In genomic region chr10:122193343-122193742, GRCm38 (mm10) we compare ENCODE assay signal across 27 mouse cellular contexts.
DNase-seq lines count a peak whose midpoint lies in the region; ATAC-seq lines count a peak whose summit lies in the region.
"Had no signal": no experiment of that assay in that cellular context is flagged by ENCODE, and none has a peak within 500 bp of the region (broad histone marks: within the 10 kb centered on the region; RNA-seq: fewer than 3 reads in every experiment).

No protein-coding gene starts in this region.

- no peak overlapping the region for H3K4me3 ChIP-seq in heart, embryonic 11.5 days (ENCODE audit: low read depth, low read length)
- H3K4me3 ChIP-seq: embryonic facial prominence, embryonic 10.5 days; heart, embryonic 12.5 days; hindbrain, embryonic 10.5 days; intestine, embryonic 15.5 days; limb, embryonic 13.5 days; liver, embryonic 12.5 days; midbrain, embryonic 12.5 days had no signal

- 83% methylated on average over 5 of the region's 5 CpGs for WGBS in heart, embryonic 11.5 days (ENCODE audit: insufficient replicate concordance)

- peak; percentile 28 for DNase-seq in layer of hippocampus, adult 11-12 months (ENCODE audit: low spot score)
- DNase-seq in layer of hippocampus, adult 9-10 months (ENCODE audit: low spot score): no peak
- DNase-seq in right cerebral cortex, adult 2 months (ENCODE audit: low spot score in 2 of 2): peak; percentile 43 to 58
- no peak for DNase-seq in right cerebral cortex, postnatal 25 days
- peak; percentile 11 to 40 for DNase-seq in left cerebral cortex, postnatal 36 days (ENCODE audit: low spot score in 2 of 2)
- DNase-seq in lung, postnatal 25 days (ENCODE audit: low spot score): no peak
- DNase-seq: adrenal gland, postnatal 36 days; cerebellum, adult 11 months; cerebellum, adult 9-11 months; gastrocnemius, postnatal 14 days; heart, adult 11 months; heart, postnatal 10 days; kidney, adult 8-10 months; kidney, postnatal 10 days; lung, postnatal 10 days; thymus, postnatal 14 days had no signal

- no peaks in the 10 kb centered on the region for H3K4me1 ChIP-seq in heart, embryonic 11.5 days (ENCODE audit: control insufficient read depth, insufficient read depth, low read length)
- H3K4me1 ChIP-seq: embryonic facial prominence, embryonic 10.5 days; heart, embryonic 12.5 days; hindbrain, embryonic 10.5 days; intestine, embryonic 15.5 days; limb, embryonic 13.5 days; liver, embryonic 12.5 days; midbrain, embryonic 12.5 days had no signal

- no peaks in the 10 kb centered on the region for H3K27me3 ChIP-seq in heart, embryonic 11.5 days (ENCODE audit: control insufficient read depth, insufficient read depth, low read length)
- H3K27me3 ChIP-seq: heart, embryonic 12.5 days; intestine, embryonic 15.5 days; limb, embryonic 13.5 days; liver, embryonic 12.5 days had no signal

- intact Hi-C loops in left cerebral cortex, postnatal 36 days (cut with DNase I): no loop called here

- no peaks in the 10 kb centered on the region for H3K9me3 ChIP-seq in heart, embryonic 11.5 days (replicated peaks; ENCODE audit: control insufficient read depth, low read length)
- H3K9me3 ChIP-seq: embryonic facial prominence, embryonic 10.5 days; heart, embryonic 12.5 days; hindbrain, embryonic 10.5 days; intestine, embryonic 15.5 days; limb, embryonic 13.5 days; liver, embryonic 12.5 days; midbrain, embryonic 12.5 days had no signal

- H3K9ac ChIP-seq in heart, embryonic 11.5 days (ENCODE audit: low read depth, low read length): no peak overlapping the region
- H3K9ac ChIP-seq: heart, embryonic 12.5 days; intestine, embryonic 15.5 days; limb, embryonic 13.5 days; liver, embryonic 12.5 days; midbrain, embryonic 12.5 days had no signal

- ATAC-seq in heart, embryonic 11.5 days (replicated peaks; ENCODE audit: insufficient number of reproducible peaks, low FRiP score, low TSS enrichment): no peak
- ATAC-seq: forebrain, embryonic 16.5 days; hindbrain, embryonic 16.5 days; intestine, embryonic 15.5 days; liver, embryonic 12.5 days had no signal

- no peak overlapping the region for H3K27ac ChIP-seq in heart, embryonic 11.5 days (ENCODE audit: low read depth, low read length)
- H3K27ac ChIP-seq: embryonic facial prominence, embryonic 10.5 days; hindbrain, embryonic 10.5 days; intestine, embryonic 15.5 days; limb, embryonic 13.5 days; liver, embryonic 12.5 days; midbrain, embryonic 12.5 days; stomach, postnatal 0 days had no signal

- H3K4me2 ChIP-seq in heart, embryonic 11.5 days: no peak overlapping the region
- H3K4me2 ChIP-seq: heart, embryonic 12.5 days; intestine, embryonic 15.5 days; limb, embryonic 13.5 days; liver, embryonic 12.5 days; midbrain, embryonic 12.5 days had no signal

- H3K36me3 ChIP-seq in heart, embryonic 11.5 days (ENCODE audit: control insufficient read depth, insufficient read depth, low read length): no peaks in the 10 kb centered on the region
- H3K36me3 ChIP-seq: embryonic facial prominence, embryonic 10.5 days; heart, embryonic 12.5 days; hindbrain, embryonic 10.5 days; intestine, embryonic 15.5 days; limb, embryonic 13.5 days; liver, embryonic 12.5 days; midbrain, embryonic 12.5 days had no signal

Comparison
In these comparisons a context has a peak if more than half of its experiments do, and no peak if none do; other contexts are left out.
1. DNase-seq: peak in layer of hippocampus, adult 11-12 months (single experiment), right cerebral cortex, adult 2 months (2 of 2) and left cerebral cortex, postnatal 36 days (2 of 2); none in layer of hippocampus, adult 9-10 months (single experiment), right cerebral cortex, postnatal 25 days (single experiment) and lung, postnatal 25 days (single experiment).